Mouse (Mus musculus): ENCODE measurements around the gene Fam234a.
A peak's percentile ranks its signal among the peaks of the same experiment; 100 is the strongest.
"Not testable (repeated sequence)": the region's sequence is repeated elsewhere in the genome, so short reads cannot be mapped to it uniquely, and the experiment has no call there.

The Fam234a gene

GRCm38 (mm10) chr17:26178611-26179010 is 65.4 kb downstream of the Fam234a start:
- no peak for DNase-seq (ENCODE audit: extremely low read depth, low read depth)

GRCm38 (mm10) chr17:26175248-26175647 is 68.8 kb downstream of the Fam234a start:
- DNase-seq (ENCODE audit: extremely low read depth, low read depth): not testable (repeated sequence)

DNA sequence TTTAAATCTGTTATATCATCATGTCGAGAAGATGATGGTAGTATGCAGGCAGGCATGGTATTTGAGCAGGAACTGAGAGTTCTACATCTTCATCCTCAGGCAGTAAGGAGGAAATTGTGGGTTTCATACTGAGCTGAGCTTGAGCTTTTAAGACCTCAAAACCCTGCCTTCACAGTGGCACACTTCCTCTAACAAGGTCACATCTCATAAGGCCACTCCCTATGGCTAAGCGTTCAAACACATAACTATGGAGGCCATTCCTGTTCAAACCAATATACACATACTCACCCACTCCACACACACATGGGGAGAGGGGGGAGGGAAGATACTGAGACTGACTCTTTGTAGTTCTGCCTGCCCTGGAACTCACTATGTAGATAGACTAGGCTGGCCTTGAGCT is 76.0 kb downstream of the Fam234a start:
- DNase-seq (ENCODE audit: extremely low read depth, low read depth): peak; percentile 31

GRCm38 (mm10) chr17:26162736-26163135 is 81.3 kb downstream of the Fam234a start:
- no peak for DNase-seq (ENCODE audit: extremely low read depth, low read depth)

Data from MEL-GATA-1-ER (cell line).